Mouse (Mus musculus) heart, postnatal 0 days (tissue): ENCODE data around the gene Mapk8ip1.

ENCODE experiments used
- CTCF ChIP-seq: IDR thresholded peaks from 2 replicates; pipeline ENCODE4 v1.5.1; 2016; ENCODE audit warnings: antibody characterized with exemption, control low read depth, low read depth
- EP300 ChIP-seq: IDR thresholded peaks from 2 replicates; pipeline ENCODE4 v1.6.1; 2016; ENCODE audit warnings: antibody characterized with exemption, low read depth

DNA sequence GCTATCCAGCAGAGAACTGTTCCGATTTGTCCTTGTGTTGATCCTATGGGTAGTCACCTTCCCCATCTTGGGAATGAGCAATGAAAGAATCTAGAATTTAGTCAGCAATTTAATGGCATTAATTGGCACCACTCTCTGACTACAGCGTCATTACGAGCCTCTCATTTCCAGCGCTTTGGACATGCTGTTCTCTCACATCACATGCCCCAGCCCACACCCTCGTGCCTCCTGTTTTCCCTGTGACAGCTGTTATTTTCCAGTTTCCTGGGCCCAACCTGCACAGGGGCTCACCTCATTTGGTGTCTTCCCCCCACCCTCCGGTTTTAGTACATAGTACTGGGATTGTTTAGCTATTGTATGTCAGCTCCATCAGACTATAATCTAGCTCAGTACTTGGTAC is 34.0 kb upstream of the Mapk8ip1 start:
- TF ChIP-seq EP300 = no peak
- no peak for TF ChIP-seq CTCF
